Mouse (Mus musculus): ENCODE results near the gene Sez6.

Gene Sez6

GRCm38 (mm10) chr11:77930751-77931540 is at the start of gene Sez6:
Gene Sez6, plus strand, starts transcription at chr11:77930800.
- peak; percentile 89 for DNase-seq (ENCODE audit: low spot score)

GRCm38 (mm10) chr11:77884524-77885245 is 45.9 kb upstream of the Sez6 start:
- no peak for DNase-seq (ENCODE audit: low spot score)

- DNase-seq (ENCODE audit: low spot score): peak; percentile 75
Observed at GRCm38 (mm10) chr11:77885246-77885575, 45.4 kb upstream of the Sez6 start.

- peak; percentile 72 for DNase-seq (ENCODE audit: low spot score)
Observed at GRCm38 (mm10) chr11:77887373-77887960, 43.1 kb upstream of the Sez6 start.

GRCm38 (mm10) chr11:77888846-77889245 is 41.8 kb upstream of the Sez6 start:
- no peak for DNase-seq (ENCODE audit: low spot score)

- DNase-seq (ENCODE audit: low spot score): no peak
Observed at GRCm38 (mm10) chr11:77889484-77889883, 41.1 kb upstream of the Sez6 start.

- DNase-seq (ENCODE audit: low spot score): no peak
Observed at GRCm38 (mm10) chr11:77890648-77891258, 39.8 kb upstream of the Sez6 start.

GRCm38 (mm10) chr11:77892883-77893282 is 37.7 kb upstream of the Sez6 start:
- no peak for DNase-seq (ENCODE audit: low spot score)

GRCm38 (mm10) chr11:77893283-77893682 is 37.3 kb upstream of the Sez6 start:
- DNase-seq (ENCODE audit: low spot score): no peak

- DNase-seq (ENCODE audit: low spot score): peak; percentile 83
Observed at GRCm38 (mm10) chr11:77893787-77894718, 36.5 kb upstream of the Sez6 start, which contains the start of gene Pipox. Gene Pipox, minus strand, starts transcription at chr11:77894096.

- no peak for DNase-seq (ENCODE audit: low spot score)
Observed at GRCm38 (mm10) chr11:77894967-77895366, 35.6 kb upstream of the Sez6 start.

- DNase-seq (ENCODE audit: low spot score): no peak
Observed at GRCm38 (mm10) chr11:77896011-77896410, 34.6 kb upstream of the Sez6 start.

- DNase-seq (ENCODE audit: low spot score): no peak
Observed at GRCm38 (mm10) chr11:77896480-77896819, 34.1 kb upstream of the Sez6 start.

GRCm38 (mm10) chr11:77896820-77897805 is 33.5 kb upstream of the Sez6 start:
- peak; percentile 45 for DNase-seq (ENCODE audit: low spot score)

GRCm38 (mm10) chr11:77900187-77900586 is 30.4 kb upstream of the Sez6 start:
- DNase-seq (ENCODE audit: low spot score): no peak

- no peak for DNase-seq (ENCODE audit: low spot score)
Observed at GRCm38 (mm10) chr11:77900696-77901095, 29.9 kb upstream of the Sez6 start.

- no peak for DNase-seq (ENCODE audit: low spot score)
Observed at GRCm38 (mm10) chr11:77901366-77901765, 29.2 kb upstream of the Sez6 start.

GRCm38 (mm10) chr11:77901775-77902355 is 28.7 kb upstream of the Sez6 start:
- DNase-seq (ENCODE audit: low spot score): no peak

- DNase-seq (ENCODE audit: low spot score): no peak
Observed at GRCm38 (mm10) chr11:77903761-77904160, 26.8 kb upstream of the Sez6 start.

GRCm38 (mm10) chr11:77904707-77905106 is 25.9 kb upstream of the Sez6 start:
- DNase-seq (ENCODE audit: low spot score): no peak

Data from embryo, embryonic 10.5 days (tissue).